Mouse (Mus musculus) adrenal gland, adult 8-10 months (tissue): ENCODE measurements at regions not wholly inside any gene's neighbourhood (a gene's known extent, or its start where the extent isn't known, plus 50 kb on each side); places are given as distances from the start of the nearest gene placed in this dataset.

Source experiments
- DNase-seq: peaks from one replicate; pipeline ENCODE4 v3.0.0; 2022

GRCm38 (mm10) chr19:54783729-54784128 lies 343.3 kb downstream of the Gpam start:
- no peak for DNase-seq

- no peak for DNase-seq
Observed at GRCm38 (mm10) chr19:54757761-54758160, 369.3 kb downstream of the Gpam start.

- DNase-seq: peak; percentile 5
Observed at GRCm38 (mm10) chr19:54756681-54757257, 370.3 kb downstream of the Gpam start.

GRCm38 (mm10) chr19:54755451-54755850 lies 371.6 kb downstream of the Gpam start:
- DNase-seq: no peak

- DNase-seq: no peak
Observed at GRCm38 (mm10) chr19:54733938-54734337, 393.1 kb downstream of the Gpam start.

GRCm38 (mm10) chr19:54731749-54732148 lies 395.3 kb downstream of the Gpam start:
- DNase-seq: no peak

- no peak for DNase-seq
Observed at GRCm38 (mm10) chr19:54731315-54731714, 395.7 kb downstream of the Gpam start.

GRCm38 (mm10) chr19:54730801-54731200 lies 396.2 kb downstream of the Gpam start:
- DNase-seq: no peak

GRCm38 (mm10) chr19:54730296-54730695 lies 396.7 kb downstream of the Gpam start:
- DNase-seq: no peak

GRCm38 (mm10) chr19:54722091-54722490 lies 404.9 kb downstream of the Gpam start:
- DNase-seq: peak; percentile 3

- DNase-seq: no peak
Observed at GRCm38 (mm10) chr19:54697411-54697810, 429.6 kb downstream of the Gpam start.

GRCm38 (mm10) chr19:54693714-54694113 lies 433.3 kb downstream of the Gpam start:
- DNase-seq: no peak

- no peak for DNase-seq
Observed at GRCm38 (mm10) chr19:54693094-54693493, 433.9 kb downstream of the Gpam start.

GRCm38 (mm10) chr19:54691861-54692260 lies 435.2 kb downstream of the Gpam start:
- DNase-seq: no peak

- no peak for DNase-seq
Observed at GRCm38 (mm10) chr19:54688630-54689029, 438.4 kb downstream of the Gpam start.

- DNase-seq: no peak
Observed at GRCm38 (mm10) chr19:54685147-54685546, 441.9 kb downstream of the Gpam start.
